Mouse (Mus musculus) CH12.LX (cell line): ENCODE measurements around the gene Pkp3.

Experiments used
- CTCF ChIP-seq, 2 experiments: IDR thresholded peaks in 1 of 2; conservative IDR thresholded peaks in 1 of 2; 2 replicates each; pipeline ENCODE4 v1.5.1; 2011 to 2012; ENCODE audit warnings: low read depth in 2 of 2, low read length in 2 of 2, improper control_type of control experiment in 1 of 2, inconsistent platforms in 1 of 2, mild to moderate bottlenecking in 1 of 2, moderate library complexity in 1 of 2
- EP300 ChIP-seq: IDR thresholded peaks from 2 replicates; pipeline ENCODE4 v1.6.1; 2011; ENCODE audit warnings: low read length, improper control_type of control experiment
- GABPA ChIP-seq: IDR thresholded peaks from 2 replicates; pipeline ENCODE4 v1.6.1; 2012; ENCODE audit warnings: low read depth, low read length, improper control_type of control experiment, inconsistent platforms; ENCODE audit not compliant: insufficient replicate concordance
- MAFK ChIP-seq: IDR thresholded peaks from 2 replicates; pipeline ENCODE4 v1.6.1; 2011; ENCODE audit warnings: low read length, improper control_type of control experiment; ENCODE audit not compliant: insufficient replicate concordance
- MAX ChIP-seq: IDR thresholded peaks from 2 replicates; pipeline ENCODE4 v1.6.1; 2011; ENCODE audit warnings: low read length, improper control_type of control experiment
- POLR2A ChIP-seq: IDR thresholded peaks from 2 replicates; pipeline ENCODE4 v1.6.1; 2011; ENCODE audit warnings: low read depth, mild to moderate bottlenecking, improper control_type of control experiment, low read length
- SMC3 ChIP-seq: IDR thresholded peaks from 2 replicates; pipeline ENCODE4 v1.6.1; 2011; ENCODE audit warnings: low read depth, low read length, improper control_type of control experiment
- UBTF ChIP-seq: IDR thresholded peaks from 2 replicates; pipeline ENCODE4 v1.6.1; 2012; ENCODE audit warnings: low read depth, mild to moderate bottlenecking, inconsistent platforms, low read length, improper control_type of control experiment, moderate library complexity
- USF1 ChIP-seq: IDR thresholded peaks from 2 replicates; pipeline ENCODE4 v1.6.1; 2014; ENCODE audit warnings: low read depth, mild to moderate bottlenecking, inconsistent platforms, low read length, improper control_type of control experiment
- USF2 ChIP-seq: conservative IDR thresholded peaks from 2 replicates; pipeline ENCODE4 v1.6.1; 2011; ENCODE audit warnings: low read depth, low read length, improper control_type of control experiment
- ZNF384 ChIP-seq: IDR thresholded peaks from 2 replicates; pipeline ENCODE4 v1.6.1; 2012; ENCODE audit warnings: low read depth, low read length, improper control_type of control experiment, inconsistent platforms

DNA sequence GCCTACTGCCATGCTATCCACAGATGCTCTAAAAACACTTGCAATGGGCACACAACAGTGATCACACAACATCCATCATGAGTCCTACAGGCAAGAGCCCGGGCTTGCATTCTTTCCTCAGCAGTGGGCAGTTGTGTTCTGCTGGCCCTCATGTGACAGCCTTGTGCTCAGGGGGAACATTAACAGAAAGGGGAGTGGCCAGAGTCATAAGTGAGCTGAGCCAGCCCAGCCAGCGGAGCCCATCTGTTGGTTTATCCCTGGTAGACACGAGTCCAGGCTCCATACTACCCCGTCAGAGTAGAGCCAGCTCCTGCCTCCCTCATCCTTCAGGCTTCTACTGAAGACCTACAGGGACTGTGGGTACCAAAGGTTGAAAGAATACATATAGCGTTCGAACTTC lies 15.9 kb downstream of the Pkp3 start:
- TF ChIP-seq CTCF (conservative IDR thresholded peaks at IDR 0.05 in 1 of 2, IDR thresholded peaks at IDR 0.05 in 1 of 2; ENCODE audit: low read depth in 2 of 2, low read length in 2 of 2) (no peak), USF2 (no peak), MAX (no peak), POLR2A (no peak), UBTF (no peak), USF1 (no peak), SMC3 (no peak), GABPA (no peak), MAFK (no peak), ZNF384 (no peak), EP300 (no peak)
